Mouse (Mus musculus): Measurements from ENCODE around the gene Lyrm4.

DNA sequence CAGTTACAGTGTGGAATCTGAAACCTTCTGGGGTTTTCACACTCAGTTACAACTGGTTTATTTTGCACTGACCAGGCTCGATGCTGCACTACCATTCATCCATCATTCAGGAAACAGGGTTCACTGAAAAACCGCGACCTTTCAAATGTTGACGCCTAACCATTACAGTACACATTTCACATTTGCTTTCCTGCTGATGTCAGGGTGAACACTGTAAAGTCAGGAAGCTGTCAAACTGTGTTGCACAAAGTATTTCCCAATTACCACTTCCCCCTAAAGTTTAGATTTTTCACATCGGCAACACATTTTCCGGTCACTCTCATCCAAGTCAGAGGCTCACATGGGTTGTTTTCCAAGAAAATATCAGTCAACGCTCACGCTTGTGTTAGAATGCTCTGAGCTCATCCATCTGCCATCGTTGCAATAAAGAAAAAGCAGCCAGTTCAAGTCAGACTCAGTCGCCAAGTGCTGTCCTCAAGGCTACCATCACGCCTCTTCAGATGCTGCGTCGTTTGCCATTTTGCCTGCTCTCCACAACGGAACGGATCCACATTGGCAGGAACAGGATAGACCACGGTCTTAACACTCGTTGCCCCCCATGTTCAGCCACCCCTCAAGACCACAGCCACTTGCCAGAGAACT is 167.4 kb downstream of the Lyrm4 start:
- TF ChIP-seq CTCF (IDR thresholded peaks at IDR 0.05 in 2 of 3, conservative IDR thresholded peaks at IDR 0.05 in 1 of 3; ENCODE audit: control insufficient read depth in 1 of 3, insufficient read depth in 1 of 3, low read depth in 2 of 3, low read length in 3 of 3, poor library complexity in 1 of 3, severe bottlenecking in 1 of 3) (no peak), UBTF (IDR thresholded peaks at IDR 0.05; ENCODE audit: borderline replicate concordance, insufficient read depth, low read depth, low read length) (no peak), ZNF384 (IDR thresholded peaks at IDR 0.05; ENCODE audit: low read depth, low read length) (no peak), POLR2AphosphoS2 (IDR thresholded peaks at IDR 0.05; ENCODE audit: low read length) (no peak), POLR2A (IDR thresholded peaks at IDR 0.05; ENCODE audit: control insufficient read depth in 1 of 2, insufficient read depth in 1 of 2, low read depth in 1 of 2, low read length in 2 of 2, poor library complexity in 1 of 2) (no peak), CHD2 (IDR thresholded peaks at IDR 0.05; ENCODE audit: low read length) (no peak), JUND (IDR thresholded peaks at IDR 0.05; ENCODE audit: low read depth, low read length) (no peak), MYB (IDR thresholded peaks at IDR 0.05; ENCODE audit: low read depth, low read length) (no peak), EP300 (IDR thresholded peaks at IDR 0.05; ENCODE audit: low read depth in 1 of 2, low read length in 2 of 2) (no peak), USF1 (IDR thresholded peaks at IDR 0.05; ENCODE audit: low read depth, low read length) (no peak)
